In genomic region chr8:11187581-11188271, GRCm38 (mm10) we compare ENCODE assay signal across 8 mouse cellular contexts.
DNase-seq lines count a peak whose midpoint lies in the region; ATAC-seq and TF ChIP-seq lines count a peak whose summit lies in the region.

No protein-coding gene starts in this region.

- intact Hi-C loops in heart, postnatal 25 days (cut with DNase I) = loop anchor here (1.0 to 2.0 kb wide), 3 partner anchors 613 to 772 kb away; no protein-coding TSS in a partner anchor

- peak overlapping the region; percentile 63 for H3K4me3 ChIP-seq in ES-Bruce4 (ENCODE audit: low read depth, low read length)
- peak overlapping the region; percentile 44 for H3K4me3 ChIP-seq in forebrain, embryonic 12.5 days (replicated peaks)
- H3K4me3 ChIP-seq in liver, postnatal 0 days (ENCODE audit: low read depth, low read length) = peak overlapping the region; percentile 19
- H3K4me3 ChIP-seq in neural tube, embryonic 13.5 days = peak overlapping the region; percentile 43

- peak; percentile 75 for ATAC-seq in forebrain, embryonic 12.5 days (ENCODE audit: low FRiP score)
- 0 out of 2 replicates have a peak, but pooled peaks have one; percentile 19 for ATAC-seq in liver, postnatal 0 days
- peak; percentile 67 for ATAC-seq in neural tube, embryonic 13.5 days (ENCODE audit: low read depth)

- peak; percentile 53 for DNase-seq in c-Kit-positive CD71-negative TER-119-negative erythroid progenitor cells, embryonic 14.5 days (ENCODE audit: low read depth)
- DNase-seq in heart, postnatal 25 days (ENCODE audit: low spot score) = peak; percentile 28
- DNase-seq in layer of hippocampus, adult 18-20 months (ENCODE audit: low spot score in 2 of 2) = peak; percentile 57 to 78
- peak; percentile 70 for DNase-seq in liver, postnatal 0 days
- DNase-seq in testis, postnatal 14 days (ENCODE audit: low spot score) = peak; percentile 61

- WGBS in forebrain, embryonic 12.5 days = 1% methylated on average over 46 of the region's 46 CpGs
- 1% methylated on average over 46 of the region's 46 CpGs for WGBS in liver, postnatal 0 days (ENCODE audit: insufficient replicate concordance)
- WGBS in neural tube, embryonic 13.5 days = under 1% methylated on average over 46 of the region's 46 CpGs

- H3K9me3 ChIP-seq in ES-Bruce4 (replicated peaks; ENCODE audit: control insufficient read depth, insufficient read depth, low read length, poor library complexity, severe bottlenecking) = no peaks in the 10 kb centered on the region
- H3K9me3 ChIP-seq in forebrain, embryonic 12.5 days = no peaks in the 10 kb centered on the region
- H3K9me3 ChIP-seq in liver, postnatal 0 days (ENCODE audit: low read length) = no peaks in the 10 kb centered on the region
- no peaks in the 10 kb centered on the region for H3K9me3 ChIP-seq in neural tube, embryonic 13.5 days

- TF ChIP-seq CTCF in ES-Bruce4 (IDR thresholded peaks at IDR 0.05; ENCODE audit: low read depth, low read length) = peak; percentile 85
- peak; percentile 93 for TF ChIP-seq CTCF in liver, postnatal 0 days (IDR thresholded peaks at IDR 0.05; ENCODE audit: low read depth)

- H3K4me1 ChIP-seq in ES-Bruce4 (ENCODE audit: control insufficient read depth, insufficient read depth, low read length) = no peaks in the 10 kb centered on the region
- peaks cover 11% of the 10 kb centered on the region for H3K4me1 ChIP-seq in forebrain, embryonic 12.5 days
- H3K4me1 ChIP-seq in liver, postnatal 0 days (ENCODE audit: insufficient read depth) = peaks cover 9% of the 10 kb centered on the region
- peaks cover 12% of the 10 kb centered on the region for H3K4me1 ChIP-seq in neural tube, embryonic 13.5 days (replicated peaks)

- peak overlapping the region; percentile 91 for H3K4me2 ChIP-seq in forebrain, embryonic 12.5 days
- peak overlapping the region; percentile 57 for H3K4me2 ChIP-seq in liver, postnatal 0 days (ENCODE audit: low read depth, low read length)
- H3K4me2 ChIP-seq in neural tube, embryonic 13.5 days = peak overlapping the region; percentile 85

- TF ChIP-seq POLR2A in ES-Bruce4 (IDR thresholded peaks at IDR 0.05; ENCODE audit: insufficient read depth, low read length) = no peak

- H3K36me3 ChIP-seq in ES-Bruce4 (ENCODE audit: control insufficient read depth, insufficient read depth, low read length, poor library complexity, severe bottlenecking) = no peaks in the 10 kb centered on the region
- H3K36me3 ChIP-seq in forebrain, embryonic 12.5 days (replicated peaks) = no peaks in the 10 kb centered on the region
- H3K36me3 ChIP-seq in liver, postnatal 0 days (replicated peaks; ENCODE audit: insufficient read depth, low read length) = no peaks in the 10 kb centered on the region
- no peaks in the 10 kb centered on the region for H3K36me3 ChIP-seq in neural tube, embryonic 13.5 days

- no peaks in the 10 kb centered on the region; the same call in none of the 2 replicates for H3K27me3 ChIP-seq in ES-Bruce4 (ENCODE audit: control insufficient read depth, insufficient read depth, low read length, poor library complexity, severe bottlenecking)
- peaks cover 19% of the 10 kb centered on the region for H3K27me3 ChIP-seq in forebrain, embryonic 12.5 days
- peaks cover 15% of the 10 kb centered on the region for H3K27me3 ChIP-seq in liver, postnatal 0 days (ENCODE audit: insufficient read depth, low read length)
- H3K27me3 ChIP-seq in neural tube, embryonic 13.5 days = peaks cover 20% of the 10 kb centered on the region; the same call in 1 of the 2 replicates

- no peak overlapping the region for H3K9ac ChIP-seq in ES-Bruce4 (ENCODE audit: low read depth, poor library complexity, severe bottlenecking)
- peak overlapping the region; percentile 61 for H3K9ac ChIP-seq in forebrain, embryonic 12.5 days
- no peak overlapping the region for H3K9ac ChIP-seq in liver, postnatal 0 days (replicated peaks)
- H3K9ac ChIP-seq in neural tube, embryonic 13.5 days = peak overlapping the region; percentile 63

- H3K27ac ChIP-seq in ES-Bruce4 (ENCODE audit: insufficient read depth, low read length) = no peak overlapping the region
- H3K27ac ChIP-seq in forebrain, embryonic 12.5 days = no peak overlapping the region
- H3K27ac ChIP-seq in liver, postnatal 0 days (ENCODE audit: low read depth) = no peak overlapping the region
- no peak overlapping the region for H3K27ac ChIP-seq in neural tube, embryonic 13.5 days (replicated peaks)

- no peak for TF ChIP-seq EP300 in ES-Bruce4 (IDR thresholded peaks at IDR 0.05; ENCODE audit: insufficient read depth, low read depth, low read length)
- no peak for TF ChIP-seq EP300 in liver, postnatal 0 days (IDR thresholded peaks at IDR 0.05; ENCODE audit: low read depth)

Comparison
In these comparisons a context has a peak if more than half of its experiments do, and no peak if none do; other contexts are left out.
1. H3K9ac ChIP-seq: peak in forebrain, embryonic 12.5 days (single experiment) and neural tube, embryonic 13.5 days (single experiment); none in ES-Bruce4 (single experiment) and liver, postnatal 0 days (single experiment).
2. ATAC-seq: peak in every context shown above with its lines; median percentile 75 in forebrain, embryonic 12.5 days; 67 in neural tube, embryonic 13.5 days; 19 in liver, postnatal 0 days.
3. Peak in every context shown above with its lines, with median percentiles within 50 percentile points of each other: H3K4me3 ChIP-seq, DNase-seq and H3K4me2 ChIP-seq.